9 mouse cellular contexts compared by ENCODE assay signal in the genomic region with DNA sequence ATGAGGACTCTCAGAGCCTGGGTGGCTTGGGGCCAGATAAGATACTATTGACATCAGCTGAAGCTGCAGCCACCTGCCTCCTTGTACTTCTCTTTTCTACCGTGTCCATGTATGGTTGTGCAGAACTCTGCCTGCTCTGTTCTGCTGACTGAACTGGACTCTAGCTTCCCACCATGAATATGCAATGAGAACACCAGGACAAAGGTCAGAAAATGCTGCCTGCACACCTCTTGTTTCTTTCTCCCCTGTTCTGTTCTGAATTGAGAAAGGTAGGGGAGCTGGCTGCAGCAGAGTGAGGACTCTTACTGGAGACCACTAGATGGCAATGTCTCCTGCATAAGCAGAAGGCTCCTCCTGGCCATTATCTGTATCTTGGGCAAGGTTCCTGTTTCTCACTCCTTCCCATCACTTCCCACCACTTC. TPM values are rescaled to one million over a fixed set of nuclear protein-coding genes. Genes with fewer than 3 reads are reported as not detected.
DNase-seq lines count a peak whose midpoint lies in the region; ATAC-seq and TF ChIP-seq lines count a peak whose summit lies in the region.
"Had no signal": no experiment of that assay in that cellular context is flagged by ENCODE, and none has a peak within 500 bp of the region (broad histone marks: within the 10 kb centered on the region; RNA-seq: fewer than 3 reads in every experiment).

No protein-coding gene starts in this region.

- H3K9ac ChIP-seq in heart, embryonic 12.5 days = no peak overlapping the region
- H3K9ac ChIP-seq in ES-Bruce4 (ENCODE audit: low read depth, poor library complexity, severe bottlenecking) = no peak overlapping the region
- no peak overlapping the region for H3K9ac ChIP-seq in hindbrain, postnatal 0 days (replicated peaks; ENCODE audit: low read length)
- H3K9ac ChIP-seq: limb, embryonic 12.5 days had no signal

- no peak overlapping the region for H3K4me3 ChIP-seq in heart, embryonic 12.5 days
- H3K4me3 ChIP-seq in ES-Bruce4 (ENCODE audit: low read depth, low read length) = no peak overlapping the region
- H3K4me3 ChIP-seq in hindbrain, postnatal 0 days (ENCODE audit: low read length) = no peak overlapping the region
- H3K4me3 ChIP-seq: limb, embryonic 12.5 days had no signal

- peak; percentile 58 for TF ChIP-seq CTCF in ES-Bruce4 (IDR thresholded peaks at IDR 0.05; ENCODE audit: low read depth, low read length)
- peak; percentile 83 for TF ChIP-seq CTCF in hindbrain, postnatal 0 days (IDR thresholded peaks at IDR 0.05; ENCODE audit: low read depth)

- no peak overlapping the region for H3K27ac ChIP-seq in heart, embryonic 12.5 days (ENCODE audit: poor library complexity, severe bottlenecking)
- no peak overlapping the region for H3K27ac ChIP-seq in ES-Bruce4 (ENCODE audit: insufficient read depth, low read length)
- no peak overlapping the region for H3K27ac ChIP-seq in hindbrain, postnatal 0 days
- H3K27ac ChIP-seq: limb, embryonic 12.5 days had no signal

- intact Hi-C loops in left cerebral cortex, postnatal 25 days (cut with DNase I) = loop anchor here (2.0 to 5.0 kb wide), 2 partner anchors 74 to 158 kb away; no protein-coding TSS in a partner anchor

- no peaks in the 10 kb centered on the region for H3K36me3 ChIP-seq in heart, embryonic 12.5 days
- no peaks in the 10 kb centered on the region for H3K36me3 ChIP-seq in ES-Bruce4 (ENCODE audit: control insufficient read depth, insufficient read depth, low read length, poor library complexity, severe bottlenecking)
- H3K36me3 ChIP-seq in hindbrain, postnatal 0 days (ENCODE audit: insufficient read depth, low read length) = no peaks in the 10 kb centered on the region
- H3K36me3 ChIP-seq: limb, embryonic 12.5 days had no signal

- peaks cover 5% of the 10 kb centered on the region for H3K4me1 ChIP-seq in heart, embryonic 12.5 days (replicated peaks)
- no peaks in the 10 kb centered on the region for H3K4me1 ChIP-seq in ES-Bruce4 (ENCODE audit: control insufficient read depth, insufficient read depth, low read length)
- no peaks in the 10 kb centered on the region for H3K4me1 ChIP-seq in hindbrain, postnatal 0 days (ENCODE audit: insufficient read depth, low read length)
- H3K4me1 ChIP-seq: limb, embryonic 12.5 days had no signal

- TF ChIP-seq POLR2A in ES-Bruce4 (IDR thresholded peaks at IDR 0.05; ENCODE audit: insufficient read depth, low read length) = no peak

- 0 out of 2 replicates have a peak, but pooled peaks cover 3% of the 10 kb centered on the region for H3K9me3 ChIP-seq in heart, embryonic 12.5 days (replicated peaks)
- H3K9me3 ChIP-seq in ES-Bruce4 (replicated peaks; ENCODE audit: control insufficient read depth, insufficient read depth, low read length, poor library complexity, severe bottlenecking) = no peaks in the 10 kb centered on the region
- no peaks in the 10 kb centered on the region for H3K9me3 ChIP-seq in hindbrain, postnatal 0 days (ENCODE audit: low read length)
- H3K9me3 ChIP-seq: limb, embryonic 12.5 days had no signal

- H3K4me2 ChIP-seq in heart, embryonic 12.5 days = no peak overlapping the region
- H3K4me2 ChIP-seq in hindbrain, postnatal 0 days (ENCODE audit: low read depth, low read length) = no peak overlapping the region
- H3K4me2 ChIP-seq: limb, embryonic 12.5 days had no signal

- ATAC-seq in heart, embryonic 12.5 days (ENCODE audit: insufficient number of reproducible peaks, low FRiP score) = no peak
- ATAC-seq in hindbrain, postnatal 0 days = no peak
- no peak for ATAC-seq in erythroid progenitor cell, adult 5-6 weeks (replicated peaks; ENCODE audit: low FRiP score, poor library complexity, severe bottlenecking)

- peak; percentile 82 for DNase-seq in heart, adult 11 months
- peak; percentile 16 for DNase-seq in cerebellum, adult 9-10 months
- DNase-seq in hindbrain, postnatal 0 days (ENCODE audit: low spot score) = peak; percentile 54
- DNase-seq in left cerebral cortex, postnatal 25 days (ENCODE audit: low spot score in 2 of 2) = peak; percentile 37 to 64
- peak; percentile 27 to 43 for DNase-seq in right cerebral cortex, adult 2 months (ENCODE audit: low spot score in 2 of 2)

- 57% methylated on average over 1 of the region's 1 CpGs for WGBS in heart, embryonic 12.5 days
- 96% methylated on average over 1 of the region's 1 CpGs for WGBS in hindbrain, postnatal 0 days

- peaks cover 13% of the 10 kb centered on the region for H3K27me3 ChIP-seq in heart, embryonic 12.5 days (replicated peaks)
- H3K27me3 ChIP-seq in ES-Bruce4 (ENCODE audit: control insufficient read depth, insufficient read depth, low read length, poor library complexity, severe bottlenecking) = no peaks in the 10 kb centered on the region; the same call in 1 of the 2 replicates
- H3K27me3 ChIP-seq in hindbrain, postnatal 0 days (ENCODE audit: insufficient read depth, low read length) = no peaks in the 10 kb centered on the region
- H3K27me3 ChIP-seq: limb, embryonic 12.5 days had no signal

- TF ChIP-seq EP300 in ES-Bruce4 (IDR thresholded peaks at IDR 0.05; ENCODE audit: insufficient read depth, low read depth, low read length) = no peak

RNA-seq across cellular contexts. Expression of gene Slc6a20b, which starts 6.3 kb away (rescaled TPM):
- polyA plus RNA-seq in heart, embryonic 12.5 days (2016; fragmentation: Nextera tagmentation; extraction: Ambion mirVana) = 0.09 and 0.18 TPM in 2 replicates
- 1.4 TPM in 2 replicates for polyA plus RNA-seq in ES-Bruce4 (2011; ENCODE audit: insufficient read depth, insufficient read length, low read depth, missing spikeins)
- 0.14 and 0.68 TPM in 2 replicates for total RNA-seq in hindbrain, postnatal 0 days (2014; rRNA removed)
- polyA plus RNA-seq in hindbrain, postnatal 0 days (2015; fragmentation: Nextera tagmentation; extraction: Ambion mirVana) = 0.44 and 0.45 TPM in 2 replicates
- under 1 TPM; 0.43 to 0.55 TPM for total RNA-seq in left cerebral cortex, postnatal 25 days (2021)
- 2.5 and 7.1 TPM in 2 replicates for total RNA-seq in erythroid progenitor cell, adult 5-6 weeks (2015; ENCODE audit: low replicate concordance)
- total RNA-seq in erythroid progenitor cell, adult 5-6 weeks (2017; ENCODE audit: low replicate concordance) = 3.4 and 5.1 TPM in 2 replicates

RNA-seq across cellular contexts. Expression of gene Ccr9, which starts 39.6 kb away (rescaled TPM):
- polyA plus RNA-seq in heart, embryonic 12.5 days (2016; fragmentation: Nextera tagmentation; extraction: Ambion mirVana) = 0.05 and 0.11 TPM in 2 replicates
- not detected in 2 replicates for polyA plus RNA-seq in ES-Bruce4 (2011; ENCODE audit: insufficient read depth, insufficient read length, low read depth, missing spikeins)
- total RNA-seq in hindbrain, postnatal 0 days (2014; rRNA removed) = 0.10 and 0.90 TPM in 2 replicates
- polyA plus RNA-seq in hindbrain, postnatal 0 days (2015; fragmentation: Nextera tagmentation; extraction: Ambion mirVana) = 0.35 and 0.55 TPM in 2 replicates
- under 1 TPM; 0.07 to 0.11 TPM for total RNA-seq in left cerebral cortex, postnatal 25 days (2021)
- total RNA-seq in erythroid progenitor cell, adult 5-6 weeks (2015; ENCODE audit: low replicate concordance) = 2.9 and 5.0 TPM in 2 replicates
- total RNA-seq in erythroid progenitor cell, adult 5-6 weeks (2017; ENCODE audit: low replicate concordance) = 1.0 and 1.4 TPM in 2 replicates

RNA-seq across cellular contexts. Expression of gene Slc6a20a, which starts 40.0 kb away (rescaled TPM):
- polyA plus RNA-seq in heart, embryonic 12.5 days (2016; fragmentation: Nextera tagmentation; extraction: Ambion mirVana) = 0.09 TPM in 1 of 2 replicates, not detected in the other
- not detected in 2 replicates for polyA plus RNA-seq in ES-Bruce4 (2011; ENCODE audit: insufficient read depth, insufficient read length, low read depth, missing spikeins)
- 38.3 and 60.8 TPM in 2 replicates for total RNA-seq in hindbrain, postnatal 0 days (2014; rRNA removed)
- 38.2 and 38.6 TPM in 2 replicates for polyA plus RNA-seq in hindbrain, postnatal 0 days (2015; fragmentation: Nextera tagmentation; extraction: Ambion mirVana)
- total RNA-seq in left cerebral cortex, postnatal 25 days (2021) = 10 to 100 TPM; 15.9 to 21.1 TPM
- 133 and 154 TPM in 2 replicates for total RNA-seq in erythroid progenitor cell, adult 5-6 weeks (2015; ENCODE audit: low replicate concordance)
- 73.2 and 116 TPM in 2 replicates for total RNA-seq in erythroid progenitor cell, adult 5-6 weeks (2017; ENCODE audit: low replicate concordance)
- polyA plus RNA-seq: limb, embryonic 12.5 days had no signal

Comparison
In these comparisons a context has a peak if more than half of its experiments do, and no peak if none do; other contexts are left out.
1. DNase-seq: peak in every context shown above with its lines; median percentile 82 in heart, adult 11 months; 54 in hindbrain, postnatal 0 days; 50 in left cerebral cortex, postnatal 25 days; 35 in right cerebral cortex, adult 2 months; 16 in cerebellum, adult 9-10 months.